Mouse (Mus musculus): ENCODE measurements at regions not wholly inside any gene's neighbourhood (a gene's known extent, or its start where the extent isn't known, plus 50 kb on each side); places are given as distances from the start of the nearest gene placed in this dataset.

GRCm38 (mm10) chr15:60392267-60392666 is 375.9 kb upstream of the 4933412E24Rik start:
- ChIA-PET POLR2A (interaction anchor here in 1 of 4 experiments (0.6 kb wide), 1 partner anchor 1024 kb away, joined by 3 read pairs; no protein-coding TSS in a partner anchor), CTCF (no interaction called here)

- CTCF ChIA-PET = no interaction called here
- POLR2A ChIA-PET = no interaction called here
These were observed 373.9 kb upstream of the 4933412E24Rik start for GRCm38 (mm10) chr15:60390336-60390735.

GRCm38 (mm10) chr15:60387962-60388361 is 371.5 kb upstream of the 4933412E24Rik start:
- POLR2A ChIA-PET = no interaction called here
- CTCF ChIA-PET = no interaction called here
